Mouse (Mus musculus) cerebellum, adult 2 months (tissue): ENCODE measurements around the gene Osbpl9.

ENCODE experiments used
- CTCF ChIP-seq: fragments of 200-500 bp; IDR thresholded peaks from 2 replicates; pipeline ENCODE4 v1.5.1; 2011; ENCODE audit warnings: low read depth, mild to moderate bottlenecking, control low read depth, low read length, moderate library complexity, borderline replicate concordance; ENCODE audit not compliant: insufficient read depth
- POLR2A ChIP-seq: fragments of 200-500 bp; IDR thresholded peaks from 2 replicates; pipeline ENCODE4 v1.6.1; 2011; ENCODE audit warnings: low read length, control low read depth, borderline replicate concordance; ENCODE audit not compliant: insufficient read depth

DNA sequence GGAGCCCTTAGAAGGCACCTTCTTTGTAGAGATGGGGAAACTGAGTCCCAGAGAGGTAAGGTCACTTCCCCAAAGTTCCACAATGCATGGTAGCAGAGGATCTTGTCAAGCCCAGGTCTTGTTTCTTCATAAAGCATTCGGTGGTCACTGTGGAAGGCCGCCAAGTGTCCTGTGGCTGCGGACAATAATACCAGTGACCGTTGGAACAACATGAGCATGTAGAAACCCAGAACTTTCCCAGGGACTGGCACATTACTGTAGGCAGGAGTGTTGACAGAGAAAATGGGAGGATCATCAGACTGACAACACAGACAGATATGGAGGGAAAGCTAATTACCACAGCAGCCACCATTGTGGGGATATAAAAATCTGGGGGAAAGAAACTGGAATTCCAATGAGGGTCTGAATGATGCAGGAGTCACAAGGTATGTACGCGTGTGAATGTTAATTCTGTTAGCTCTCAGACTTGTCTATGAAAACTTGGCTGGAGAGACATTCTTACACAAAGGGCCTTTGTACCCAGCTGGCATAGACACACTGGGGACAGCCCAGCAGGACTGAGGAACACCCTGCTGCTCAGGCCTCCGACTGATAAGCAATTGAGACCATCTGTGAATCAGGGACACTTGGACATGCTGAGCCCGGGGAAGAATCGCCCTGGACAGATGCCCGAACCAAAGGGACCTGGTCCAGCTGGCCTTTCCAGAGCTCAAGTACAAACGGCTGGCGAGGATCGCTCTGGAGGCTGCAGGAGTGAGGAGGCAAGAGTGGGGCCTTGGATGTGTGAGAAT, 22.9 kb upstream of the Osbpl9 start:
- TF ChIP-seq POLR2A: no peak
- TF ChIP-seq CTCF: no peak
